Mouse (Mus musculus) hindbrain, embryonic 13.5 days (tissue): ENCODE measurements around the gene Wdr61. TPM values are rescaled to one million over a fixed set of nuclear protein-coding genes. Genes with fewer than 3 reads are reported as not detected.

Source experiments
- ATAC-seq: fragments of 200-750 bp; cut with Nextera tagmentation; 2 replicates; pipeline ENCODE4 v1.8.0; 2017; ENCODE audit warnings: moderate TSS enrichment; ENCODE audit not compliant: low FRiP score
- H3K27ac ChIP-seq: fragments of 300-500 bp; sonication (generic); 2 replicates; pipeline ENCODE4 v1.5.1; 2015; ENCODE audit warnings: inconsistent platforms, mild to moderate bottlenecking, moderate library complexity
- H3K27me3 ChIP-seq: fragments of 300-500 bp; sonication (generic); 2 replicates; pipeline ENCODE4 v1.6.1; 2015; ENCODE audit warnings: mild to moderate bottlenecking, inconsistent platforms
- H3K36me3 ChIP-seq: fragments of 300-500 bp; sonication (generic); 2 replicates; pipeline ENCODE4 v1.6.1; 2015; ENCODE audit warnings: mild to moderate bottlenecking, inconsistent platforms
- H3K4me1 ChIP-seq: fragments of 300-500 bp; sonication (generic); replicated peaks from 2 replicates; pipeline ENCODE4 v1.6.1; 2015; ENCODE audit warnings: inconsistent platforms
- H3K4me2 ChIP-seq: fragments of 300-500 bp; sonication (generic); 2 replicates; pipeline ENCODE4 v1.6.1; 2015; ENCODE audit warnings: inconsistent platforms, mild to moderate bottlenecking, moderate library complexity
- H3K4me3 ChIP-seq: fragments of 300-500 bp; sonication (generic); 2 replicates; pipeline ENCODE4 v1.5.1; 2015; ENCODE audit warnings: mild to moderate bottlenecking, inconsistent platforms
- H3K9ac ChIP-seq: fragments of 300-500 bp; sonication (generic); 2 replicates; pipeline ENCODE4 v1.6.1; 2015; ENCODE audit warnings: mild to moderate bottlenecking, inconsistent platforms
- H3K9me3 ChIP-seq: fragments of 300-500 bp; sonication (generic); 2 replicates; pipeline ENCODE4 v1.6.1; 2016; ENCODE audit warnings: inconsistent platforms
- WGBS: fragments of 180-500 bp; shearing (Covaris S2); methylation state at CpG from one replicate; pipeline ENCODE4 v1.1.7; 2015; 5-methylcytosine and 5-hydroxymethylcytosine counted together
- polyA plus RNA-seq: library from polyadenylated mRNA; unstranded; fragments of >200 nt; fragmentation: Nextera tagmentation; extraction: Ambion mirVana; gene quantifications from 2 replicates; pipeline ENCODE4 v1.2.1, GENCODE M21; 2015

The Wdr61 gene
- 110 and 112 TPM in 2 replicates for polyA plus RNA-seq

DNA sequence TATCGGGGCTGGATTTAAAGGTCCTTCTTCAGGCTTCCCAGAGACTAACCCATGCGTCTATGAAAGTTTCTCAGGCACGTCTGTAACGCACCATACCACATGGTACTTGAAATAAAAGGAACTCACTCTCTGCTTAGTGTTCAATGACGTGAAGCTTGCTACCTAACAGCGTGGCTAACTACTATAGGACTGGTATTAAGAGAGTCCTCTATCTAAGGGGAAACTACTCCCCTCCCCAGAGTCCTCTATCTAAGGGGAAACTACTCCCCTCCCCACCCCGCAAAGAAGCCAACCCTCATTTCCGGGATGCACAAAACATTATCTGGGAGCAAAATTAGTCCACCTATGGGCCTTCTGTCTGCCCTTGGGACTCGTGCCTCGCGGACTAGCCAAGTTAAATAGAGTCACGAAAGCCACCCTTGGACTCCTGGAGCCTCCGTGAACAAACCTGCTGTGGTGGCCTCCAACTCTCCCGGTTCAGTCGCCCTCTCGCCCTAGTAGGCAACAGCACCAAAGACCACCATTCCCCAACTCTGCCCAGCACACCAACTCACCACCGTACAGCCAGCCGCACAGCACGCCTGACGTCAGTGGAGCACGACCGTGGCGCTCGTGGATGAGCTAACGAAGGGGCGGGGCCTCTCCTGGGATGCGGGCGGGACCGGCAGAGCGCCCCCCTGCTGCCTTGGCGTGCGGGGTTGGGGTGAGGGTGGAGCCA lies at the start of gene Wdr61:
TSS of gene Wdr61 (minus strand) at position 599 of the 718 bp plus-strand sequence.
- 2% methylated on average over 32 of the region's 32 CpGs for WGBS
- H3K4me3 ChIP-seq, result peak within 1 kb of the TSS; percentile 72
- H3K4me1 ChIP-seq, result peaks cover 20% of the 10 kb centered on the region
- peak; percentile 93 for ATAC-seq
- peak within 1 kb of the TSS; percentile 81 for H3K4me2 ChIP-seq
- no peaks in the 10 kb centered on the region for H3K9me3 ChIP-seq
- peak within 1 kb of the TSS; percentile 84 for H3K9ac ChIP-seq
- peak within 1 kb of the TSS; percentile 79 for H3K27ac ChIP-seq
- no peaks in the 10 kb centered on the region for H3K27me3 ChIP-seq
- H3K36me3 ChIP-seq, result peaks cover 6% of the 10 kb centered on the region

GRCm38 (mm10) chr9:54784003-54784402 lies 49.7 kb upstream of the Wdr61 start:
- Histone ChIP-seq H3K4me2 (no peak overlapping the region), H3K27ac (no peak overlapping the region), H3K27me3 (no peaks in the 10 kb centered on the region), H3K9ac (no peak overlapping the region), H3K4me1 (peaks cover 12% of the 10 kb centered on the region), H3K4me3 (no peak overlapping the region), H3K36me3 (no peaks in the 10 kb centered on the region), H3K9me3 (no peaks in the 10 kb centered on the region)
- no peak for ATAC-seq
- whole genome bisulfite sequencing, result 44% methylated on average over 3 of the region's 3 CpGs

GRCm38 (mm10) chr9:54782504-54782903 lies 48.2 kb upstream of the Wdr61 start:
- Histone ChIP-seq H3K27ac (no peak overlapping the region), H3K36me3 (no peaks in the 10 kb centered on the region), H3K9ac (no peak overlapping the region), H3K4me1 (peaks cover 6% of the 10 kb centered on the region), H3K9me3 (no peaks in the 10 kb centered on the region), H3K4me3 (no peak overlapping the region), H3K4me2 (no peak overlapping the region), H3K27me3 (no peaks in the 10 kb centered on the region)
- no peak for ATAC-seq
- 60% methylated on average over 15 of the region's 15 CpGs for WGBS

GRCm38 (mm10) chr9:54779280-54779679 lies 45.0 kb upstream of the Wdr61 start:
- 85% methylated on average over 8 of the region's 8 CpGs for WGBS

GRCm38 (mm10) chr9:54776451-54776982 lies 42.2 kb upstream of the Wdr61 start:
- Histone ChIP-seq H3K36me3 (no peaks in the 10 kb centered on the region), H3K9ac (no peak overlapping the region), H3K9me3 (no peaks in the 10 kb centered on the region), H3K4me1 (peaks cover 6% of the 10 kb centered on the region), H3K27ac (no peak overlapping the region), H3K4me2 (no peak overlapping the region), H3K4me3 (no peak overlapping the region), H3K27me3 (no peaks in the 10 kb centered on the region)
- 86% methylated on average over 13 of the region's 13 CpGs for WGBS
- no peak for ATAC-seq

More at GRCm38 (mm10) chr9:54779280-54779679, 45.0 kb upstream of the Wdr61 start:
- H3K9ac ChIP-seq, result no peak overlapping the region
- H3K4me2 ChIP-seq, result no peak overlapping the region
- H3K4me3 ChIP-seq, result no peak overlapping the region
- no peak for ATAC-seq
- H3K36me3 ChIP-seq, result no peaks in the 10 kb centered on the region
- H3K27me3 ChIP-seq, result no peaks in the 10 kb centered on the region
- 0 out of 2 replicates have a peak, but pooled peaks cover 3% of the 10 kb centered on the region for H3K4me1 ChIP-seq
- H3K9me3 ChIP-seq, result no peaks in the 10 kb centered on the region
- no peak overlapping the region for H3K27ac ChIP-seq

DNA sequence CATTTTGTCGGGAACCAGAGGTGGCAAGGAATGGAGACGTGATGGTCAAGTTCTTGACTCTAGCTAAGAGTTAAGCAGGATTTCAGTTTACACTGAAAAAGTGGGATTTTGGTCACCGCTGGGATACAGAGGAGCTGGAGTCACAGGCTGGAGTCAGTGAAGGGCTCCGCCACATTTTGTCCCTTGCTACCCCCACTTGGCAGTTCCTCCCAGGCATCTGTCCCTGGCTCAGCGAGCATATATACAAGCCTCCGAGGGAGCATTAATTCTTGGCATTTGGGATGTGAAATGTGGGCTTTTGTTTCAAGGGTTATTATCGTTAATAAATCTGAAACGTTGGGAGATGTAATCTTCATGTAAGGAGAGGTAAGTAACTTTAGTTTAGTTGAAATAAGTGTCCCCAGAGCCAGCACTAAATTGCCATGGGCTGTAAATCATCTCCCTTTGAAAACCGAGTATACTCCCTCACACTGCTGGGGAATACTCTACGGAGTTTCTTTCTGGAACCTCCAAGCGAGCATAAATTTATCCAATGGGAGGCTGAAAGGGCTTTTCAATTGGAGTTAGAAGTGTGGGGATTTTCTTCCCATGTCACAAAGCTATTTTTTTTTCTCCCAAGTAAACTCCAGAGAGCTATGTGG lies 35.9 kb upstream of the Wdr61 start:
- Histone ChIP-seq H3K27ac (peak overlapping the region; percentile 4; the same call in 1 of the 2 replicates), H3K4me3 (no peak overlapping the region), H3K9me3 (no peaks in the 10 kb centered on the region), H3K4me1 (peaks cover 40% of the 10 kb centered on the region), H3K9ac (no peak overlapping the region), H3K4me2 (no peak overlapping the region), H3K27me3 (peaks cover 25% of the 10 kb centered on the region), H3K36me3 (no peaks in the 10 kb centered on the region)
- WGBS, result 50% methylated on average over 11 of the region's 11 CpGs
- no peak for ATAC-seq

- Histone ChIP-seq H3K9me3 (no peaks in the 10 kb centered on the region), H3K4me2 (peak overlapping the region; percentile 77), H3K4me3 (peak overlapping the region; percentile 49), H3K9ac (peak overlapping the region; percentile 73), H3K27ac (no peak overlapping the region), H3K27me3 (peaks cover 64% of the 10 kb centered on the region), H3K36me3 (no peaks in the 10 kb centered on the region), H3K4me1 (peaks cover 48% of the 10 kb centered on the region)
- WGBS, result under 1% methylated on average over 41 of the region's 41 CpGs
- peak; percentile 35; the same call in 1 of the 2 replicates for ATAC-seq
Observed at GRCm38 (mm10) chr9:54765336-54766085, 31.2 kb upstream of the Wdr61 start.

DNA sequence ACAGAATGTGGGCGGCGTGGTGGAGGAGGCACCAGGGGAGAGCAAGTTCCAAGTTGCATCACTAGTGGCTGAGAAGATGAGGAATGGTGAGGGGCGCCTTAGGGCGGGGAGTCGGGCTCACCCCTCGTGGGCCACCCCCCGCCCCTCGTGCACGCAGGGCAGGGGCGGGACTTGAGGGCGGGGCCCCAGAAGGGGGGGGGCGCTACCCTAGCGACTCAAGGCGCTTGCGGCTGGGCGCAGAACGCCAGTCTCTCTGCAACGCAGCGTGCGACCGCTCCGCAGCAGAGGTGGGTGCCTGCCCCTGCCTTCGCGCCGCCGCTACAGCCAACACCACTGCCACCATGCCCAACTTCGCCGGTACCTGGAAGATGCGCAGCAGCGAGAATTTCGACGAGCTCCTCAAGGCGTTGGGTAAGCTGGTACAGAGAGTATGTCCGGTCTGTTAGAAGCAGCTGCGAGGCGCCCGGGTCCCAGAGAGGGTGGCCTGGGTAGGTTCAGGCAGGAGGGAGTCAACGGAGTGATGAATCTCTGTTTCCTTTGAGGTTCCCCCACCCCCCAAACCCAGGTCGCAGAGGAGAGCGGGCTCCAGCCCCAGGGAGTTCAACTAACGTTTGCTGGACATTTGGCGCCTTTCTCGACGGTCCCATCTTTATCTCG lies 30.4 kb upstream of the Wdr61 start, which contains the start of gene Crabp1:
TSS of gene Crabp1 (plus strand) at position 188 of the 657 bp plus-strand sequence.
- ATAC-seq, result peak; percentile 52; the same call in 1 of the 2 replicates
- Histone ChIP-seq H3K9ac (peak within 1 kb of the TSS; percentile 73), H3K27ac (peak within 1 kb of the TSS; percentile 32; the same call in 1 of the 2 replicates), H3K27me3 (peaks cover 67% of the 10 kb centered on the region), H3K4me2 (peak within 1 kb of the TSS; percentile 77), H3K9me3 (no peaks in the 10 kb centered on the region), H3K36me3 (no peaks in the 10 kb centered on the region), H3K4me3 (peak within 1 kb of the TSS; percentile 49), H3K4me1 (peaks cover 41% of the 10 kb centered on the region)
- under 1% methylated on average over 45 of the region's 45 CpGs for WGBS

DNA sequence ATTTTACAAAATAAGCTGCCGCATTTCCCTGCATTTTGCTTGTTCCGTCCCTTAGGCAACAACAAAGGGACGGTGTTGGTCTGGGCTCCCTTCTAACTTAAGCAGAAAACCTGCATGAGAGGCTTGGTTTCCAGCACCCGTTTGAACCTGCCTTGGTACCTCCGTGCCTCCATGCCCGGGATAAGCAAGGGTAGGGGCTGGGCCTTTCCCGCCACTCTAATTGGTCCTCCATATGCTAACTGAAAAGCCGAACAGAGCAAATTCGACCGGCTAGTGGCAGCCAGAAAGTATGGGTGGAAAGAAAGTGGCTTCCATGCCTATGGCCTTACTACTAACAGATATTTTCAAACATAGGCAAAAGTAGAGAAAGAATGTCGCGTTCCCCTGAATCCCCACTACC lies 29.8 kb upstream of the Wdr61 start:
- H3K36me3 ChIP-seq, result no peaks in the 10 kb centered on the region
- peak overlapping the region; percentile 49 for H3K4me3 ChIP-seq
- no peak overlapping the region for H3K27ac ChIP-seq
- no peak overlapping the region for H3K9ac ChIP-seq
- peaks cover 68% of the 10 kb centered on the region for H3K27me3 ChIP-seq
- ATAC-seq, result no peak
- peak overlapping the region; percentile 77 for H3K4me2 ChIP-seq
- H3K4me1 ChIP-seq, result peaks cover 43% of the 10 kb centered on the region
- WGBS, result 18% methylated on average over 12 of the region's 12 CpGs
- H3K9me3 ChIP-seq, result no peaks in the 10 kb centered on the region

DNA sequence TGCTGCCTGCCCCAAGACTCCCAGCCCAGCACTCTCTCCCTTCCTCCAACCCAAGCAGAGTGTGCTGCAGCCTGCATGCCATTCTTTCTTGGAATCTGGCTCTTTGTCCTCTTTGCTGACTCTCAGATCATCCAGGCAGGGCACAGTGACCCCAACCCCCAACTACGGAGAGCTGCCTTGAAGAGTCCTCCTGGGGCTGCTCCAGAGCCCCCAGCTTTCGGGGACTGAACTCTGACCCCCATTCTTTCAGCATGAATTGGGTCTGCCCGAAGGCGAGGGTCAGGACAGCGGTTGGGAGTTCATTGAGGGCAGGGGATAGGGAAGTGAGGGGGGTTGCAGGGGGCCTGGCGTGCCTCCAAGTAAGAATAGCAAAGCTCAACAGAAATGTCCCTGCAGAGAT lies 25.3 kb upstream of the Wdr61 start:
- WGBS, result 6% methylated on average over 6 of the region's 6 CpGs
- Histone ChIP-seq H3K4me3 (no peak overlapping the region), H3K27ac (no peak overlapping the region), H3K4me1 (peaks cover 20% of the 10 kb centered on the region), H3K36me3 (no peaks in the 10 kb centered on the region), H3K9me3 (0 out of 2 replicates have a peak, but pooled peaks cover 3% of the 10 kb centered on the region), H3K27me3 (peaks cover 46% of the 10 kb centered on the region), H3K4me2 (no peak overlapping the region), H3K9ac (no peak overlapping the region)
- peak; percentile 17; the same call in 1 of the 2 replicates for ATAC-seq

DNA sequence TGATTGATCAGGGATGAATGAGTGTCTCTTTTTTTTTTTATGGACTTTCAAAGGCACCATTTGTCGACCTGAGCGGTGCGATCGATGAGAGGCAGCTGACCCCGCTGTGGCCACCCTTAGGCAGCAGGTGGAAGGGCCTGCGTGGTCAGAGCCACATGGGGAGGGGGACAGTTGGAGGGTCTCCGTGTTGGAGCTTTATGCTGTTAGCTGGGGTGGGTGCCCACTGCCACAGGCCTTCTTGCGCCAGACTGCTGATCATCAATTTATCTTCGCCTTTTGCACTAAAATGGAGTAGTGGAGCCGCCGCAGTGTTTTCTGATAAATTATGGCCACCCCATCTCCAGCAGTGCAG lies 18.6 kb upstream of the Wdr61 start:
- peak overlapping the region; percentile 80 for H3K27ac ChIP-seq
- H3K27me3 ChIP-seq, result peaks cover 6% of the 10 kb centered on the region; the same call in 1 of the 2 replicates
- 0 out of 2 replicates have a peak, but pooled peaks cover 3% of the 10 kb centered on the region for H3K9me3 ChIP-seq
- H3K9ac ChIP-seq, result peak overlapping the region; percentile 49; the same call in 1 of the 2 replicates
- no peaks in the 10 kb centered on the region for H3K36me3 ChIP-seq
- H3K4me1 ChIP-seq, result peaks cover 49% of the 10 kb centered on the region
- peak; percentile 21; the same call in 1 of the 2 replicates for ATAC-seq
- peak overlapping the region; percentile 19; the same call in 1 of the 2 replicates for H3K4me2 ChIP-seq
- no peak overlapping the region for H3K4me3 ChIP-seq
- 22% methylated on average over 11 of the region's 11 CpGs for WGBS
